Mouse (Mus musculus) bone marrow, adult 2 months (tissue): ENCODE measurements around the gene Defb19. TPM values are rescaled to one million over a fixed set of nuclear protein-coding genes. Genes with fewer than 3 reads are reported as not detected.

Experiments used
- H3K27ac ChIP-seq: fragments of 200-500 bp; 2 replicates; pipeline ENCODE4 v1.5.1; 2012; ENCODE audit warnings: low read depth, mild to moderate bottlenecking, control low read depth, inconsistent platforms, low read length; ENCODE audit not compliant: control insufficient read depth, poor library complexity, insufficient read depth
- H3K4me1 ChIP-seq: fragments of 200-500 bp; 2 replicates; pipeline ENCODE4 v1.6.1; 2011; ENCODE audit warnings: low read length; ENCODE audit not compliant: control insufficient read depth, insufficient read depth
- H3K4me3 ChIP-seq: fragments of 200-500 bp; replicated peaks from 2 replicates; pipeline ENCODE3; 2011; ENCODE audit warnings: mild to moderate bottlenecking, low read depth, low read length, control low read depth; ENCODE audit not compliant: control insufficient read depth
- CTCF ChIP-seq: fragments of 200-500 bp; IDR thresholded peaks from 2 replicates; pipeline ENCODE4 v1.5.1; 2011; ENCODE audit warnings: low read length, control low read depth; ENCODE audit not compliant: control insufficient read depth, insufficient read depth
- POLR2A ChIP-seq: fragments of 200-500 bp; IDR thresholded peaks from 2 replicates; pipeline ENCODE4 v1.6.1; 2011; ENCODE audit warnings: low read depth, mild to moderate bottlenecking, control low read depth, low read length, borderline replicate concordance; ENCODE audit not compliant: control insufficient read depth
- WGBS: fragments of 180-500 bp; shearing (Covaris S2); methylation state at CpG from one replicate; pipeline ENCODE4 v1.1.7; 2018; 5-methylcytosine and 5-hydroxymethylcytosine counted together
- polyA plus RNA-seq: library from polyadenylated mRNA; stranded (reverse); fragments of >200 nt; gene quantifications from 2 replicates; pipeline ENCODE4 v1.2.4, GENCODE M21; 2011; ENCODE audit warnings: low replicate concordance; ENCODE audit not compliant: missing spikeins, insufficient read depth, insufficient read length

Defb19 gene
- polyA plus RNA-seq, 1 experiment = not detected

DNA sequence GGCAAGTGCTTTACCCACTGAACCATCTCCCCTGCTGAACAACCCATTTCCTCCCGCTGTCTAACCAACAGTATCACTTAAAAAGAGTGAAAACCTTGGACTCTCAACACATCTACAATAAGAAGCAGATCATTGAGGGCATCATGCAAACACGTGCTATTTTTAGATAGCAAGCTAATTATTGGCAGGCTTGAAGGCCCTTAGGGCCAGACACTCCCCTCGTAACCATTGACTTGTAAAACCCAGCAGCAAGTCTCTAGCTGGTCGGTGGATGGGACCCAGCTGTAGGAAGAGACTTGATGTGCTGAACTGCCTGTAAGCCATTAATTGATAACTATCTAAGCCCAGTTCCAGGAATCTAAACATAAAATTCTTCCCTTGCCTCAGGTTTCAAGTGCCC is 36.6 kb downstream of the Defb19 start:
- Histone ChIP-seq H3K27ac (no peak overlapping the region), H3K4me1 (no peaks in the 10 kb centered on the region; the same call in 1 of the 2 replicates), H3K4me3 (no peak overlapping the region)
- WGBS = 80% methylated on average over 4 of the region's 4 CpGs
- TF ChIP-seq POLR2A = no peak
- TF ChIP-seq CTCF = no peak

DNA sequence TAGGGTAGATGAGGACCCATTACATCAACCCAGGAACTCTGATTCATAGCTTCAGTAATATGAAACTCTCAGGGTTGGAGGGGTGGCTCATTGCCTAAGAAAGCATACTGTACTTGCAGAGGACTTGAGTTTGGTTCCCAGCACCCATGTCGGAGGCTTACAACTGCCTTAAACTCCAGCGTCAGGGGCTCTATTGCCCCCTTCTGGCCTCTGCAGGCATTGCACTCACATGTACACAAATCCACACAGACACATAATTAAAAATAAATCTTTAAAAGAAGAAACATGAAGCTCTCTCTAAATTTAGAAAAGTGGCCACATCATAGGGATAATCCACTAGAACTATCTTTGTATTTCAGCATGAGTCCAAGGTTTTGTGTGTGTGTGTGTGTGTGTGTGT is 37.2 kb downstream of the Defb19 start:
- WGBS = 67% methylated on average over 2 of the region's 2 CpGs
- TF ChIP-seq CTCF = no peak
- no peak for TF ChIP-seq POLR2A
- Histone ChIP-seq H3K4me1 (no peaks in the 10 kb centered on the region; the same call in 1 of the 2 replicates), H3K4me3 (no peak overlapping the region), H3K27ac (no peak overlapping the region)

DNA sequence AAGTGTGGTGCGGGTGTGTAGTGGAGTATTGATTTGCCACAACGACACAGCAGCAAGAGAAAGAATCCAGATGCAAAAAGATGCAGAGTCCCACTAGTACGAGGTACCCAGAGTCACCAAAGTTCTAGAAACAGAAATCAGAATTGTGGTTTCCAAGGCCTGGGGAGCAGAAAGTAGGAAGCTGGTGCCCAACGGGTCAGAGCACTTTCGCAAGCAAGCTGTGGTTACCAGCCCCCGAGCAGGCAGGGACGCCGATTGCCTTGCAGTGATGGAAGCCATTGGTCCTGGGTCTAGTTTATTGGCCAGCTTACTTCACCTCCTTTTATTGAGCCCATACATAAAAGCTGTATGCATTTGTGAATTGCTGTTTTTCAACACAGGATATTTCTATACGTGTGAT is 38.1 kb downstream of the Defb19 start:
- 20% methylated on average over 9 of the region's 9 CpGs for WGBS
- TF ChIP-seq CTCF (no peak), POLR2A (no peak)
- Histone ChIP-seq H3K27ac (no peak overlapping the region), H3K4me1 (no peaks in the 10 kb centered on the region; the same call in 1 of the 2 replicates), H3K4me3 (no peak overlapping the region)

DNA sequence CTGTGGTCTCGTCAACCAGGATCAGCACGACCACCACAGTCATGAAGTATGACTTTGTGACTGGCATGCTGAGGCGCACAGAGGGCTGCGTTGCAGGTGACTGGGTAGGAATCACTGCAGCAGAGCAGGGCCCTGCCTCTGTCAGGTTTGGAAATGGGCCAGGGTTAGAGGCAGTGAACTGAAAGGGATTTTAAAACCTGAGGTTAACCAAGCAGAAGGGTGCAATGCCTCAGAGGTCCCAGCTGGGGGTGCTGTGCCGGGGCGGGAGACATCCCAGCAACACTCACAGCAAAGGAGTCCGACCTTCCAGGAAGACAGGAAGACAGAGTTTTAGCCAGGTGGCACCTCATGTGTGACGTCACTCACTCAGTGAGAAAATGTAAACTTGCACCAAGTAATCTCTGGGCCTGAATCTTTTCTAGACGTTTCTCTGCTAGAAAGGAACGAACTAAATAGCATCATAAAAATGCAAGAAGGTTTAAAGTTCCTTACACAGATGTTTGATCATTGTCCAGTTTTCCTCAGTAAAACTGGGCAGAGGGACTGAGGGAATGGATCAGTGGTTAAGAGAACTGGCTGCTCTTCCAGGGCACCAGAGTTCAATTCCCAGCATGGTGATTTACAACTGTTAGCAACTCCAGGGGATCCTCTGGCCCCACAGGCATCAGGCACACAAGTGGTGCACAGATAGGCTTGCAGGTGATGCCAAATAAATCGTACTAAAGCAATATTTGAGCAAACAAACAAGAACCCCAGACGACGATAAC is 40.0 kb downstream of the Defb19 start, which contains the start of gene Defb29:
Gene Defb29, minus strand, starts transcription at position 155 of the 767 bp plus-strand sequence.
- TF ChIP-seq CTCF = no peak
- no peak for TF ChIP-seq POLR2A
- no peaks in the 10 kb centered on the region; the same call in 1 of the 2 replicates for H3K4me1 ChIP-seq
- no peak within 1 kb of the TSS for H3K27ac ChIP-seq
- H3K4me3 ChIP-seq = no peak within 1 kb of the TSS
- 57% methylated on average over 13 of the region's 13 CpGs for WGBS

Other genes with a start within 250 kb of the Defb19 start
- 66.2 and 111 TPM in 2 replicates for gene Rbck1, start 247.7 kb downstream of the Defb19 start, polyA plus RNA-seq
- 0.65 and 4.2 TPM in 2 replicates for gene Trib3, start 236.3 kb downstream of the Defb19 start, polyA plus RNA-seq
- gene Nrsn2, start 203.7 kb downstream of the Defb19 start, polyA plus RNA-seq = not detected in 2 replicates
- 4.8 and 6.3 TPM in 2 replicates for gene Sox12, start 182.2 kb downstream of the Defb19 start, polyA plus RNA-seq
- 5.6 and 6.2 TPM in 2 replicates for gene Zcchc3, start 165.3 kb downstream of the Defb19 start, polyA plus RNA-seq
- 0.66 and 2.9 TPM in 2 replicates for gene 6820408C15Rik, start 164.7 kb downstream of the Defb19 start, polyA plus RNA-seq
- gene Defb23, start 115.7 kb downstream of the Defb19 start, polyA plus RNA-seq = not detected in 2 replicates
- not detected in 2 replicates for gene Defb20, start 103.2 kb downstream of the Defb19 start, polyA plus RNA-seq
- gene Defb22, start 90.2 kb downstream of the Defb19 start, polyA plus RNA-seq = not detected in 2 replicates
- not detected in 2 replicates for gene Defb26, start 68.6 kb downstream of the Defb19 start, polyA plus RNA-seq
- gene Defb28, start 62.1 kb downstream of the Defb19 start, polyA plus RNA-seq = not detected in 2 replicates
- not detected in 2 replicates for gene Defb29, start 40.2 kb downstream of the Defb19 start, polyA plus RNA-seq
- not detected in 2 replicates for gene Gm17416, start 11.0 kb downstream of the Defb19 start, polyA plus RNA-seq
- not detected in 2 replicates for gene Defb21, start 7.6 kb downstream of the Defb19 start, polyA plus RNA-seq
- gene Defb45, start 19.1 kb upstream of the Defb19 start, polyA plus RNA-seq = not detected in 2 replicates
- not detected in 2 replicates for gene Defb36, start 24.0 kb upstream of the Defb19 start, polyA plus RNA-seq
- not detected in 2 replicates for gene Defb25, start 42.7 kb upstream of the Defb19 start, polyA plus RNA-seq
- not detected in 2 replicates for gene Rem1, start 46.6 kb upstream of the Defb19 start, polyA plus RNA-seq
- 37.9 and 71.3 TPM in 2 replicates for gene H13, start 89.1 kb upstream of the Defb19 start, polyA plus RNA-seq
- 1.8 and 12.9 TPM in 2 replicates for gene Mcts2, start 106.7 kb upstream of the Defb19 start, polyA plus RNA-seq
- gene Id1, start 155.9 kb upstream of the Defb19 start, polyA plus RNA-seq = 4.2 and 15.9 TPM in 2 replicates
- 1.4 TPM in 1 of 2 replicates, not detected in the other for gene Cox4i2, start 173.9 kb upstream of the Defb19 start, polyA plus RNA-seq